Mouse (Mus musculus) thymus, adult 2 months (tissue): ENCODE measurements around the gene Slc27a3. TPM values are rescaled to one million over a fixed set of nuclear protein-coding genes. Genes with fewer than 3 reads are reported as not detected.

Experiments used
- DNase-seq: peaks from one replicate; pipeline ENCODE4 v3.0.0; 2021
- H3K27ac ChIP-seq: fragments of 200-500 bp; 2 replicates; pipeline ENCODE4 v1.5.1; 2012; ENCODE audit warnings: low read length, control low read depth; ENCODE audit not compliant: control insufficient read depth, insufficient read depth
- H3K27me3 ChIP-seq: fragments of 200-500 bp; 2 replicates; pipeline ENCODE4 v1.6.1; 2012; ENCODE audit warnings: mild to moderate bottlenecking, low read length, moderate library complexity, mixed read lengths; ENCODE audit not compliant: control insufficient read depth, insufficient read depth
- H3K36me3 ChIP-seq: fragments of 200-500 bp; 2 replicates; pipeline ENCODE4 v1.6.1; 2012; ENCODE audit warnings: mild to moderate bottlenecking, low read length, moderate library complexity; ENCODE audit not compliant: control insufficient read depth, insufficient read depth
- H3K4me1 ChIP-seq: fragments of 200-500 bp; replicated peaks from 2 replicates; pipeline ENCODE4 v1.6.1; 2012; ENCODE audit warnings: low read length; ENCODE audit not compliant: control insufficient read depth, insufficient read depth
- H3K4me3 ChIP-seq: fragments of 200-500 bp; 2 replicates; pipeline ENCODE4 v1.5.1; 2012; ENCODE audit warnings: mild to moderate bottlenecking, low read length, control low read depth, moderate library complexity; ENCODE audit not compliant: control insufficient read depth, insufficient read depth
- CTCF ChIP-seq: fragments of 200-500 bp; IDR thresholded peaks from 2 replicates; pipeline ENCODE4 v1.5.1; 2012; ENCODE audit warnings: mild to moderate bottlenecking, control low read depth, low read length, moderate library complexity, borderline replicate concordance; ENCODE audit not compliant: control insufficient read depth, poor library complexity, insufficient read depth; ENCODE audit errors: extremely low read depth
- POLR2A ChIP-seq: fragments of 200-500 bp; IDR thresholded peaks from 2 replicates; pipeline ENCODE4 v1.6.1; 2012; ENCODE audit warnings: mild to moderate bottlenecking, low read length, control low read depth, moderate library complexity; ENCODE audit not compliant: control insufficient read depth, poor library complexity, insufficient read depth; ENCODE audit errors: extremely low read depth
- WGBS: fragments of 180-500 bp; shearing (Covaris S2); methylation state at CpG from one replicate; pipeline ENCODE4 v1.1.7; 2018; 5-methylcytosine and 5-hydroxymethylcytosine counted together
- polyA plus RNA-seq: library from polyadenylated mRNA; depleted of rRNA; stranded (reverse); fragments of >200 nt; gene quantifications from 2 replicates; pipeline ENCODE4 v1.2.3, GENCODE M21; 2012

Gene Slc27a3
- polyA plus RNA-seq, 1 experiment: 21.2 TPM

DNA sequence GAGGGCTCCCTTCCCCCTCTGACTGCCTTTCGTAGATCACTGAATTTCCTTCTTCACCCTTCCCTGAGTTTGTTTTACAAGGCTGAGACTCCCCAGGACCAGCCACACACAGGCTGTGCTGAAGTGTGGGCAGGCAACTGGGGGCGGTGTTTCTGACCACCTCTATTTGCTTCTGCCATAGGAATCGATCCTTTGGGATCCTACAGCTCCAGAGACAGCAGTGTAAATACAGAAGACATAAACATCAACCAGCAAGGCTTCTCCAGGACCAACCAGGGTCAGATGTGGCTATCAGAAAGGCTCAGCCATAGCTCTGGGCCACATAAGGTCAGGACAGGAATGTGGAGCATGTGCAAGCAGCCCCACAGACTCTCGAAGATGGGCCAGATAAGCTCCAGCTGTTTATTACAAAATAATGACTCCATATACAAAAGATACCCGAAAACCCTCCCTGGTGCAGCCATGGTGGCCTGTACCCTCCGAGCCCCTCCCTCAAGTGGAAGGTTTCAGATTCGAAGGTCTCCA is 4.8 kb downstream of the Slc27a3 start:
- Histone ChIP-seq H3K27ac (no peak overlapping the region), H3K4me1 (no peaks in the 10 kb centered on the region), H3K27me3 (no peaks in the 10 kb centered on the region), H3K4me3 (no peak overlapping the region), H3K36me3 (no peaks in the 10 kb centered on the region)
- whole genome bisulfite sequencing: 88% methylated on average over 7 of the region's 7 CpGs
- no peak for TF ChIP-seq CTCF
- no peak for TF ChIP-seq POLR2A
- DNase-seq: no peak

DNA sequence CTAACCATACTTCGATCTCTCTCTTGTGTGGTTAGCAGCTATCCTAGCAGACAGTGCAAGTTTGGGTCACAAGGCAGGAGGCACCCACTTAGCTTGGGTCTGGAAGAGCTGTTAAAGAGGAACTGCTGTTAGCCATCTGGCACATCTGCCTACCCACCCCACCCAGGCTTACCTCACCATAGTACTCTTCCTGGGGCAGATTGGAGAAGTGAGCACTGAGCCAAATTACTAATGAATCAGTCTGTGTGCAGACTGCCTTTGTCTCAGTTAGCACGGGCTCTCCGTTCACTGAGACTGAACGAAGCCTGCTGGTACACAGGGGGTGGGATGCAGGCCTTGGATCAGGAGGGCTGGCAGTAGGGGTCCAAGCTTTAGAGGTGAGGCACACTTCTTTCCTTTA is 6.0 kb downstream of the Slc27a3 start:
- no peak for TF ChIP-seq POLR2A
- TF ChIP-seq CTCF: no peak
- no peaks in the 10 kb centered on the region for H3K4me1 ChIP-seq
- H3K36me3 ChIP-seq: no peaks in the 10 kb centered on the region
- no peak overlapping the region for H3K27ac ChIP-seq
- 27% methylated on average over 4 of the region's 4 CpGs for WGBS
- H3K4me3 ChIP-seq: no peak overlapping the region
- no peaks in the 10 kb centered on the region for H3K27me3 ChIP-seq
- no peak for DNase-seq

GRCm38 (mm10) chr3:90381727-90382126 is 8.0 kb downstream of the Slc27a3 start:
- DNase-seq: no peak
- Histone ChIP-seq H3K27me3 (no peaks in the 10 kb centered on the region), H3K4me1 (no peaks in the 10 kb centered on the region), H3K27ac (no peak overlapping the region), H3K36me3 (no peaks in the 10 kb centered on the region), H3K4me3 (no peak overlapping the region)
- TF ChIP-seq CTCF (no peak), POLR2A (no peak)
- WGBS: 95% methylated on average over 11 of the region's 11 CpGs

GRCm38 (mm10) chr3:90378496-90378895 is 11.2 kb downstream of the Slc27a3 start:
- no peak overlapping the region for H3K4me3 ChIP-seq
- no peaks in the 10 kb centered on the region for H3K4me1 ChIP-seq
- 95% methylated on average over 5 of the region's 5 CpGs for WGBS
- TF ChIP-seq POLR2A (no peak), CTCF (no peak)
- no peaks in the 10 kb centered on the region for H3K27me3 ChIP-seq
- no peaks in the 10 kb centered on the region for H3K36me3 ChIP-seq
- no peak overlapping the region for H3K27ac ChIP-seq
- no peak for DNase-seq

GRCm38 (mm10) chr3:90376247-90376585 is 13.5 kb downstream of the Slc27a3 start:
- Histone ChIP-seq H3K27ac (no peak overlapping the region), H3K4me3 (no peak overlapping the region), H3K27me3 (no peaks in the 10 kb centered on the region), H3K36me3 (no peaks in the 10 kb centered on the region), H3K4me1 (no peaks in the 10 kb centered on the region)
- DNase-seq: no peak
- TF ChIP-seq POLR2A (no peak), CTCF (no peak)
- 88% methylated on average over 1 of the region's 1 CpGs for WGBS

DNA sequence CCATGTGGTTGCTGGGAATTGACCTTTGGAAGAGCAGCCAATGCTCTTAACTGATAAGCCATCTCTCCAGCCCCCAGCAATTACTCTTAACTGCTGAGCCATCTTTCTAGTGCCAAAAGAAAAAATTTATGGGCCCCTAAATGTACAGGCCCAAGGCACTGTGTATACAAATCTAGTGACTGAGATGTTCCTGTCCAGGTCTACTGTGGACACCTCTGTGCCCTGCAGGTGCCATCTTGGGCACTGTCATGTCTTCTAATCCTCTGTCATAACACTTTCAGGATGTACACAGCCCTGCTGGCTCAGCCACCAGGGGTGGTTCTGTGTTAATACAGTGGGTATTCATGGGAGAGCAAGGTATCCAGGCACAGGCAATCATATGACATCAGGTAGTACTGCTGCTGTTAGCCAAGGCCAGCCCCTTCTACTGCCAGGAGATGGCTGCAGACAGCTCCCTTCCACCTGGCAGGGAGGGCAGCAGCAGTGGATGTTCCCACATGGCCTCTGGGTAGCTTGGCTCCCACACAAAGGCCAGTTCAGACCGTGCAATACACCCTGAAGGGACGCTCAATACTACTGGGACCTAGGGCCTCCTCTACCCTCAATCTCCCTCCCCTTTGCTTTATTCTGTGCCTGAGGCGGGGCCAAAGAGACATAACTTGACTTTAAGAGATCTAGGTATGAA is 14.0 kb downstream of the Slc27a3 start:
- no peak overlapping the region for H3K4me3 ChIP-seq
- H3K36me3 ChIP-seq: no peaks in the 10 kb centered on the region
- DNase-seq: no peak
- 94% methylated on average over 3 of the region's 3 CpGs for WGBS
- H3K4me1 ChIP-seq: no peaks in the 10 kb centered on the region
- H3K27ac ChIP-seq: no peak overlapping the region
- TF ChIP-seq POLR2A: no peak
- no peak for TF ChIP-seq CTCF
- H3K27me3 ChIP-seq: no peaks in the 10 kb centered on the region

GRCm38 (mm10) chr3:90374368-90374767 is 15.4 kb downstream of the Slc27a3 start:
- Histone ChIP-seq H3K27me3 (no peaks in the 10 kb centered on the region), H3K36me3 (no peaks in the 10 kb centered on the region), H3K4me3 (no peak overlapping the region), H3K4me1 (no peaks in the 10 kb centered on the region), H3K27ac (no peak overlapping the region)
- no peak for TF ChIP-seq CTCF
- TF ChIP-seq POLR2A: no peak
- WGBS: 80% methylated on average over 4 of the region's 4 CpGs
- DNase-seq: no peak
